Comparison of ENCODE assay signal across 15 mouse cellular contexts in genomic region chr7:143415070-143415469, GRCm38 (mm10). TPM values are rescaled to one million over a fixed set of nuclear protein-coding genes. Genes with fewer than 3 reads are reported as not detected.
DNase-seq lines count a peak whose midpoint lies in the region; ATAC-seq and TF ChIP-seq lines count a peak whose summit lies in the region.
"Had no signal": no experiment of that assay in that cellular context is flagged by ENCODE, and none has a peak within 500 bp of the region (broad histone marks: within the 10 kb centered on the region; RNA-seq: fewer than 3 reads in every experiment).

No protein-coding gene starts in this region.

- no peaks in the 10 kb centered on the region for H3K9me3 ChIP-seq in hindbrain, embryonic 10.5 days
- no peaks in the 10 kb centered on the region for H3K9me3 ChIP-seq in hindbrain, embryonic 11.5 days (ENCODE audit: control insufficient read depth, low read length)
- H3K9me3 ChIP-seq in embryonic facial prominence, embryonic 14.5 days (ENCODE audit: control insufficient read depth, low read length): no peaks in the 10 kb centered on the region
- H3K9me3 ChIP-seq: hindbrain, embryonic 15.5 days; midbrain, embryonic 12.5 days; neural tube, embryonic 12.5 days had no signal

- H3K27ac ChIP-seq in hindbrain, embryonic 10.5 days: peak overlapping the region; percentile 56; the same call in 1 of the 2 replicates
- no peak overlapping the region; the same call in 1 of the 2 replicates for H3K27ac ChIP-seq in hindbrain, embryonic 11.5 days (ENCODE audit: low read depth, low read length)
- peak overlapping the region; percentile 37 for H3K27ac ChIP-seq in brown adipose tissue, adult 24 weeks (replicated peaks; ENCODE audit: low read depth, low read length)
- no peak overlapping the region for H3K27ac ChIP-seq in embryonic facial prominence, embryonic 14.5 days (replicated peaks; ENCODE audit: low read depth, low read length)
- no peak overlapping the region for H3K27ac ChIP-seq in thymus, adult 2 months (ENCODE audit: control insufficient read depth, insufficient read depth, low read length)
- H3K27ac ChIP-seq: hindbrain, embryonic 15.5 days; midbrain, embryonic 12.5 days; neural tube, embryonic 12.5 days had no signal

- H3K27me3 ChIP-seq in hindbrain, embryonic 10.5 days (ENCODE audit: insufficient read depth, poor library complexity, severe bottlenecking): peaks cover 15% of the 10 kb centered on the region; the same call in 1 of the 2 replicates
- H3K27me3 ChIP-seq in hindbrain, embryonic 11.5 days (ENCODE audit: control insufficient read depth, insufficient read depth, low read length): no peaks in the 10 kb centered on the region
- no peaks in the 10 kb centered on the region for H3K27me3 ChIP-seq in embryonic facial prominence, embryonic 14.5 days (replicated peaks; ENCODE audit: control insufficient read depth, insufficient read depth, low read length)
- H3K27me3 ChIP-seq in thymus, adult 2 months (ENCODE audit: control insufficient read depth, insufficient read depth, low read length): no peaks in the 10 kb centered on the region
- H3K27me3 ChIP-seq: hindbrain, embryonic 15.5 days had no signal

- no peak for TF ChIP-seq POLR2A in thymus, adult 2 months (IDR thresholded peaks at IDR 0.05; ENCODE audit: control insufficient read depth, extremely low read depth, insufficient read depth, low read length, poor library complexity)

- H3K9ac ChIP-seq in hindbrain, embryonic 11.5 days (ENCODE audit: low read depth, low read length): no peak overlapping the region
- H3K9ac ChIP-seq in embryonic facial prominence, embryonic 14.5 days (ENCODE audit: low read depth, low read length): no peak overlapping the region
- H3K9ac ChIP-seq: forebrain, postnatal 0 days; hindbrain, embryonic 15.5 days; lung, embryonic 14.5 days; midbrain, embryonic 12.5 days; neural tube, embryonic 12.5 days had no signal

- no peak for DNase-seq in hindbrain, embryonic 10.5 days (ENCODE audit: low spot score)
- DNase-seq in hindbrain, embryonic 11.5 days (ENCODE audit: low spot score): no peak
- peak; percentile 49 for DNase-seq in embryonic facial prominence, embryonic 14.5 days (ENCODE audit: low spot score)
- peak; percentile 32 for DNase-seq in thymus, adult 2 months
- DNase-seq in layer of hippocampus, postnatal 14 days (ENCODE audit: low spot score in 2 of 2): no peak
- no peak for DNase-seq in layer of hippocampus, postnatal 10 days (ENCODE audit: low spot score in 2 of 2)
- DNase-seq: adrenal gland, postnatal 25 days; cerebellum, adult 11 months; forebrain, postnatal 0 days; lung, embryonic 14.5 days; right cerebral cortex, adult 18-20 months had no signal

- H3K36me3 ChIP-seq in hindbrain, embryonic 10.5 days: no peaks in the 10 kb centered on the region
- no peaks in the 10 kb centered on the region for H3K36me3 ChIP-seq in hindbrain, embryonic 11.5 days (ENCODE audit: control insufficient read depth, insufficient read depth, low read length)
- H3K36me3 ChIP-seq in embryonic facial prominence, embryonic 14.5 days (ENCODE audit: control insufficient read depth, insufficient read depth, low read length): no peaks in the 10 kb centered on the region
- no peaks in the 10 kb centered on the region for H3K36me3 ChIP-seq in thymus, adult 2 months (ENCODE audit: control insufficient read depth, insufficient read depth, low read length)
- H3K36me3 ChIP-seq: hindbrain, embryonic 15.5 days; midbrain, embryonic 12.5 days; neural tube, embryonic 12.5 days had no signal

- TF ChIP-seq CTCF in thymus, adult 2 months (IDR thresholded peaks at IDR 0.05; ENCODE audit: borderline replicate concordance, control insufficient read depth, extremely low read depth, insufficient read depth, low read length, poor library complexity): no peak

- H3K4me3 ChIP-seq in hindbrain, embryonic 10.5 days: no peak overlapping the region
- no peak overlapping the region for H3K4me3 ChIP-seq in hindbrain, embryonic 11.5 days (ENCODE audit: low read depth, low read length)
- no peak overlapping the region for H3K4me3 ChIP-seq in brown adipose tissue, adult 24 weeks (ENCODE audit: insufficient read depth, low read depth, low read length)
- H3K4me3 ChIP-seq in embryonic facial prominence, embryonic 14.5 days (ENCODE audit: low read depth, low read length): no peak overlapping the region
- no peak overlapping the region for H3K4me3 ChIP-seq in thymus, adult 2 months (ENCODE audit: control insufficient read depth, insufficient read depth, low read length)
- H3K4me3 ChIP-seq: hindbrain, embryonic 15.5 days; midbrain, embryonic 12.5 days; neural tube, embryonic 12.5 days had no signal

- peaks cover 32% of the 10 kb centered on the region for H3K4me1 ChIP-seq in hindbrain, embryonic 10.5 days (replicated peaks)
- H3K4me1 ChIP-seq in hindbrain, embryonic 11.5 days (replicated peaks; ENCODE audit: control insufficient read depth, insufficient read depth, low read length): no peaks in the 10 kb centered on the region; the same call in 1 of the 2 replicates
- H3K4me1 ChIP-seq in brown adipose tissue, adult 24 weeks (ENCODE audit: control insufficient read depth, insufficient read depth, insufficient read length, low read length): peaks cover 47% of the 10 kb centered on the region
- H3K4me1 ChIP-seq in embryonic facial prominence, embryonic 14.5 days (ENCODE audit: control insufficient read depth, insufficient read depth, low read length): peaks cover 13% of the 10 kb centered on the region
- H3K4me1 ChIP-seq in thymus, adult 2 months (replicated peaks; ENCODE audit: control insufficient read depth, insufficient read depth, low read length): peaks cover 14% of the 10 kb centered on the region
- H3K4me1 ChIP-seq: hindbrain, embryonic 15.5 days had no signal

- no peak for ATAC-seq in hindbrain, embryonic 11.5 days (ENCODE audit: low FRiP score)
- ATAC-seq in embryonic facial prominence, embryonic 14.5 days (ENCODE audit: low read depth): peak; percentile 64; the same call in 1 of the 2 replicates
- ATAC-seq: forebrain, postnatal 0 days had no signal

- 61% methylated on average over 4 of the region's 4 CpGs for WGBS in hindbrain, embryonic 10.5 days
- 60% methylated on average over 4 of the region's 4 CpGs for WGBS in hindbrain, embryonic 11.5 days
- WGBS in embryonic facial prominence, embryonic 14.5 days: 31% methylated on average over 4 of the region's 4 CpGs
- WGBS in thymus, adult 2 months: 19% methylated on average over 4 of the region's 4 CpGs

- no peak overlapping the region for H3K4me2 ChIP-seq in hindbrain, embryonic 11.5 days (replicated peaks; ENCODE audit: low read depth, low read length)
- no peak overlapping the region for H3K4me2 ChIP-seq in embryonic facial prominence, embryonic 14.5 days (ENCODE audit: low read depth, low read length)
- H3K4me2 ChIP-seq: hindbrain, embryonic 15.5 days; lung, embryonic 14.5 days; midbrain, embryonic 12.5 days; neural tube, embryonic 12.5 days had no signal

RNA-seq across cellular contexts. Expression of gene Cdkn1c, which starts 45.8 kb away (rescaled TPM):
- 438 and 682 TPM in 2 replicates for polyA plus RNA-seq in hindbrain, embryonic 10.5 days (2016; fragmentation: Nextera tagmentation; extraction: Ambion mirVana)
- polyA plus RNA-seq in hindbrain, embryonic 11.5 days (2014; fragmentation: Nextera tagmentation; extraction: Ambion mirVana): 942 and 1,091 TPM in 2 replicates
- 12.2 and 15.0 TPM in 2 replicates for polyA plus RNA-seq in brown adipose tissue, adult 24 weeks (2012; ENCODE audit: insufficient read depth, insufficient read length, missing spikeins)
- polyA plus RNA-seq in embryonic facial prominence, embryonic 14.5 days (2014; fragmentation: Nextera tagmentation; extraction: Ambion mirVana): 2,410 and 2,543 TPM in 2 replicates
- polyA plus RNA-seq in thymus, adult 2 months (2012; rRNA removed): 10.3 and 10.4 TPM in 2 replicates
- total RNA-seq in layer of hippocampus, postnatal 14 days (2021): 10 to 100 TPM in 1 of 2 experiments, 1 to 10 TPM in 1; 9.7 to 14.5 TPM
- total RNA-seq in layer of hippocampus, postnatal 10 days (2021): 10 to 100 TPM; 13.2 to 18.5 TPM

RNA-seq across cellular contexts. Expression of gene Slc22a18, which starts 58.5 kb away (rescaled TPM):
- polyA plus RNA-seq in hindbrain, embryonic 10.5 days (2016; fragmentation: Nextera tagmentation; extraction: Ambion mirVana): 0.39 and 0.58 TPM in 2 replicates
- polyA plus RNA-seq in hindbrain, embryonic 11.5 days (2014; fragmentation: Nextera tagmentation; extraction: Ambion mirVana): 0.14 and 0.71 TPM in 2 replicates
- not detected in 2 replicates for polyA plus RNA-seq in brown adipose tissue, adult 24 weeks (2012; ENCODE audit: insufficient read depth, insufficient read length, missing spikeins)
- 2.5 and 2.8 TPM in 2 replicates for polyA plus RNA-seq in embryonic facial prominence, embryonic 14.5 days (2014; fragmentation: Nextera tagmentation; extraction: Ambion mirVana)
- polyA plus RNA-seq in thymus, adult 2 months (2012; rRNA removed): 6.1 and 8.0 TPM in 2 replicates
- under 1 TPM; 0.21 to 0.36 TPM for total RNA-seq in layer of hippocampus, postnatal 14 days (2021)
- under 1 TPM; 0.40 to 0.41 TPM for total RNA-seq in layer of hippocampus, postnatal 10 days (2021)

Comparison
In these comparisons a context has a peak if more than half of its experiments do, and no peak if none do; other contexts are left out.
1. H3K27ac ChIP-seq: peak in hindbrain, embryonic 10.5 days (single experiment) and brown adipose tissue, adult 24 weeks (single experiment); none in hindbrain, embryonic 11.5 days (single experiment), embryonic facial prominence, embryonic 14.5 days (single experiment) and thymus, adult 2 months (single experiment).
2. DNase-seq: peak in embryonic facial prominence, embryonic 14.5 days (single experiment) and thymus, adult 2 months (single experiment); none in hindbrain, embryonic 10.5 days (single experiment), hindbrain, embryonic 11.5 days (single experiment), layer of hippocampus, postnatal 14 days (0 of 2) and layer of hippocampus, postnatal 10 days (0 of 2).
3. RNA of gene Cdkn1c, which starts 45.8 kb away (polyA plus RNA-seq): 2,410 to 2,543 TPM in embryonic facial prominence, embryonic 14.5 days, 942 to 1,091 TPM in hindbrain, embryonic 11.5 days and 438 to 682 TPM in hindbrain, embryonic 10.5 days; 12.2 to 15.0 TPM in brown adipose tissue, adult 24 weeks and 10.3 to 10.4 TPM in thymus, adult 2 months; every median in the first group is over 10 times any median in the second.